In the genomic region with DNA sequence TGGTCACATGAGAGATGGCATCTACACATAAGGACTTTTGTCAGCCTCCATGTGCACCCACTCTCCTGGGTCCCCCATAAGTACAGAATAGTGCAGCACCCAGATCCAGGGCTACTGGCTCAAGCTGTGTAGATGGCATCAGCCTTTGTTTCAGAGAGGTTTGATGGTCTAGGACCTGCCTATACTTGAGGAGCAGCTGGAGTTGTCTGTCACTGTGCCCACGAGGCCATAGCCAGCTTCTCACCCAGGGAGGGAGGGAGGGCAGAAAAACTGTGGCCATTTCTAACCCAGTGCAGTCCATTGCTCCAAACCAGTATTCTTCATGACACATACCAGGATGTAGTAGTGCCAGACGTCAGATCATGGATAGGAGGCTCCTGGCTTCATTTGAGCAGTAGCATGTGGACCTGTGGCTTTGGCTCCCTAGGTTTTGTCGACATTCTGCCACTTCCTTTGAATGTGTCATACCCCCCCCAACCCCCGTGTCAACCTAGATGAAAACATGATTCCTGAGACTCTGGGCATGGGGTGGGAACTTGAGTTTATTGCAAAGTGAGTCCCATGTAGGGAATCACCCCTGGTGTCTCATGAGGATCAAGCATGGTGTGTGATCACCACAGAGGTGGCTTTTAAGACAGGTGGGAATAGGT, we compare ENCODE assay signal across 16 mouse cellular contexts. TPM values are rescaled to one million over a fixed set of nuclear protein-coding genes. Genes with fewer than 3 reads are reported as not detected.
DNase-seq lines count a peak whose midpoint lies in the region; TF ChIP-seq lines count a peak whose summit lies in the region.
"Had no signal": no experiment of that assay in that cellular context is flagged by ENCODE, and none has a peak within 500 bp of the region (broad histone marks: within the 10 kb centered on the region; RNA-seq: fewer than 3 reads in every experiment).

No protein-coding gene starts in this region.

- DNase-seq in cerebellum, postnatal 14 days: peak; percentile 56
- DNase-seq in cerebellum, adult 9-11 months: no peak
- DNase-seq in gastrocnemius, adult 2 months: no peak
- no peak for DNase-seq in gastrocnemius, postnatal 4 days (ENCODE audit: low spot score in 2 of 2)
- peak; percentile 40 for DNase-seq in 416B (ENCODE audit: low read depth)
- DNase-seq in kidney, postnatal 14 days: no peak
- DNase-seq: adrenal gland, adult 8-10 months; adrenal gland, postnatal 36 days; gastrocnemius, postnatal 14 days had no signal

- no peaks in the 10 kb centered on the region for H3K36me3 ChIP-seq in myocyte (ENCODE audit: control insufficient read depth, insufficient read depth)
- H3K36me3 ChIP-seq: embryonic facial prominence, embryonic 15.5 days; forebrain, embryonic 12.5 days; G1E; heart, embryonic 12.5 days; hindbrain, embryonic 15.5 days had no signal

- H3K79me2 ChIP-seq in myocyte (ENCODE audit: control insufficient read depth, insufficient read depth): peaks cover 11% of the 10 kb centered on the region

- no peak for TF ChIP-seq CTCF in gastrocnemius, adult 2 months (IDR thresholded peaks at IDR 0.05)

- peak overlapping the region; percentile 25; the same call in 1 of the 2 replicates for H3K27ac ChIP-seq in gastrocnemius, adult 2 months
- H3K27ac ChIP-seq: forebrain, embryonic 12.5 days; hindbrain, embryonic 15.5 days had no signal

- H3K4me2 ChIP-seq in myocyte (ENCODE audit: low read depth): no peak overlapping the region
- H3K4me2 ChIP-seq: embryonic facial prominence, embryonic 15.5 days; forebrain, embryonic 12.5 days; heart, embryonic 12.5 days; hindbrain, embryonic 15.5 days had no signal

- no peak for TF ChIP-seq POLR2A in myocyte (IDR thresholded peaks at IDR 0.05; ENCODE audit: insufficient read length, low read depth)

- H3K4me3 ChIP-seq in gastrocnemius, adult 2 months: no peak overlapping the region
- H3K4me3 ChIP-seq in myocyte: no peak overlapping the region
- H3K4me3 ChIP-seq: embryonic facial prominence, embryonic 15.5 days; erythroblast, embryonic 14.5 days; forebrain, embryonic 12.5 days; heart, embryonic 12.5 days; hindbrain, embryonic 15.5 days had no signal

- H3ac ChIP-seq in myocyte (ENCODE audit: control insufficient read depth, insufficient read length): no peak overlapping the region

- H3K27me3 ChIP-seq in myocyte (ENCODE audit: control insufficient read depth, insufficient read depth, insufficient read length): no peaks in the 10 kb centered on the region
- H3K27me3 ChIP-seq: embryonic facial prominence, embryonic 15.5 days; forebrain, embryonic 12.5 days; heart, embryonic 12.5 days; hindbrain, embryonic 15.5 days had no signal

- intact Hi-C loops in gastrocnemius, adult 2 months (cut with DNase I): no loop called here

TF ChIP-seq in myocyte, 11 proteins besides CTCF, POLR2A, EP300 and RAD21:
- TF ChIP-seq POLR2AphosphoS2 (IDR thresholded peaks at IDR 0.05; ENCODE audit: insufficient read length, low read depth): no peak
- no peak for TF ChIP-seq E2F4 (IDR thresholded peaks at IDR 0.05; ENCODE audit: insufficient read depth)
- no peak for TF ChIP-seq USF1 (IDR thresholded peaks at IDR 0.05; ENCODE audit: low read depth)
- peak; percentile 27 for TF ChIP-seq TCF3 (IDR thresholded peaks at IDR 0.05; ENCODE audit: insufficient read length, low read depth)
- TF ChIP-seq MYOD1 (IDR thresholded peaks at IDR 0.05; ENCODE audit: control insufficient read depth in 1 of 3, insufficient read length in 2 of 3, low read depth in 2 of 3): peak; percentile 80 to 95 (median 86)
- TF ChIP-seq CEBPB (IDR thresholded peaks at IDR 0.05; ENCODE audit: insufficient read depth, poor library complexity, severe bottlenecking): no peak
- no peak for TF ChIP-seq REST (IDR thresholded peaks at IDR 0.05; ENCODE audit: insufficient read depth, insufficient read length)
- TF ChIP-seq SRF (IDR thresholded peaks at IDR 0.05; ENCODE audit: control insufficient read depth, insufficient read length, low read depth): no peak
- peak in 1 of 3 experiments; percentile 17 for TF ChIP-seq MYOG (IDR thresholded peaks at IDR 0.05; ENCODE audit: control insufficient read depth in 1 of 3, insufficient read depth in 1 of 3, insufficient read length in 2 of 3, low read depth in 2 of 3)
- TF ChIP-seq MAX (IDR thresholded peaks at IDR 0.05; ENCODE audit: low read depth): no peak
- TF ChIP-seq TCF12 (IDR thresholded peaks at IDR 0.05; ENCODE audit: insufficient read depth, poor library complexity, severe bottlenecking): peak; percentile 48

RNA-seq across cellular contexts. Expression of gene Galnt2, which starts 57.1 kb away (rescaled TPM):
- 10 to 100 TPM; 35.6 to 37.2 TPM for total RNA-seq in gastrocnemius, adult 2 months (2021)
- 10 to 100 TPM; 47.4 to 54.6 TPM for total RNA-seq in gastrocnemius, postnatal 4 days (2021)
- 59.4 TPM for polyA plus RNA-seq in myocyte (2012; fragmentation: generic; extraction: Trizol)
- total RNA-seq: G1E had no signal
- polyA plus RNA-seq: G1E had no signal

Comparison
In these comparisons a context has a peak if more than half of its experiments do, and no peak if none do; other contexts are left out.
1. DNase-seq: peak in cerebellum, postnatal 14 days (2 of 2) and 416B (single experiment); none in cerebellum, adult 9-11 months (single experiment), gastrocnemius, adult 2 months (single experiment), gastrocnemius, postnatal 4 days (0 of 2) and kidney, postnatal 14 days (single experiment).